Mouse (Mus musculus): ENCODE measurements at regions not wholly inside any gene's neighbourhood (a gene's known extent, or its start where the extent isn't known, plus 50 kb on each side); places are given as distances from the start of the nearest gene placed in this dataset.
A peak's percentile ranks its signal among the peaks of the same experiment; 100 is the strongest.

- ATAC-seq (ENCODE audit: poor library complexity, severe bottlenecking) = no peak
Observed at GRCm38 (mm10) chr5:75463591-75463990, 111.1 kb upstream of the Kit start.

- no peak for ATAC-seq (ENCODE audit: poor library complexity, severe bottlenecking)
Observed at GRCm38 (mm10) chr5:75465701-75466100, 109.0 kb upstream of the Kit start.

- no peak for ATAC-seq (ENCODE audit: poor library complexity, severe bottlenecking)
Observed at GRCm38 (mm10) chr5:75466941-75467340, 107.8 kb upstream of the Kit start.

GRCm38 (mm10) chr5:75467916-75468315 is 106.8 kb upstream of the Kit start:
- ATAC-seq (ENCODE audit: poor library complexity, severe bottlenecking) = no peak

GRCm38 (mm10) chr5:75471010-75471409 is 103.7 kb upstream of the Kit start:
- 0 out of 2 replicates have a peak, but pooled peaks have one; percentile 24 for ATAC-seq (ENCODE audit: poor library complexity, severe bottlenecking)

- ATAC-seq (ENCODE audit: poor library complexity, severe bottlenecking) = no peak
Observed at GRCm38 (mm10) chr5:75472484-75472883, 102.2 kb upstream of the Kit start.

GRCm38 (mm10) chr5:75475414-75475813 is 99.3 kb upstream of the Kit start:
- ATAC-seq (ENCODE audit: poor library complexity, severe bottlenecking) = no peak

GRCm38 (mm10) chr5:75478499-75478898 is 96.2 kb upstream of the Kit start:
- no peak for ATAC-seq (ENCODE audit: poor library complexity, severe bottlenecking)

GRCm38 (mm10) chr5:75479149-75479548 is 95.6 kb upstream of the Kit start:
- ATAC-seq (ENCODE audit: poor library complexity, severe bottlenecking) = no peak

- ATAC-seq (ENCODE audit: poor library complexity, severe bottlenecking) = no peak
Observed at GRCm38 (mm10) chr5:75481595-75481994, 93.1 kb upstream of the Kit start.

- ATAC-seq (ENCODE audit: poor library complexity, severe bottlenecking) = no peak
Observed at GRCm38 (mm10) chr5:75484330-75484729, 90.4 kb upstream of the Kit start.

- ATAC-seq (ENCODE audit: poor library complexity, severe bottlenecking) = no peak
Observed at GRCm38 (mm10) chr5:75490806-75491205, 83.9 kb upstream of the Kit start.

- ATAC-seq (ENCODE audit: poor library complexity, severe bottlenecking) = peak; percentile 49
Observed at GRCm38 (mm10) chr5:75494143-75494542, 80.6 kb upstream of the Kit start.

GRCm38 (mm10) chr5:75499053-75499452 is 75.7 kb upstream of the Kit start:
- no peak for ATAC-seq (ENCODE audit: poor library complexity, severe bottlenecking)

GRCm38 (mm10) chr5:75499695-75500094 is 75.0 kb upstream of the Kit start:
- no peak for ATAC-seq (ENCODE audit: poor library complexity, severe bottlenecking)

- no peak for ATAC-seq (ENCODE audit: poor library complexity, severe bottlenecking)
Observed at GRCm38 (mm10) chr5:75500654-75501416, 73.9 kb upstream of the Kit start.

GRCm38 (mm10) chr5:75503673-75504072 is 71.0 kb upstream of the Kit start:
- no peak for ATAC-seq (ENCODE audit: poor library complexity, severe bottlenecking)

GRCm38 (mm10) chr5:75512521-75513422 is 61.9 kb upstream of the Kit start:
- ATAC-seq (ENCODE audit: poor library complexity, severe bottlenecking) = no peak

- no peak for ATAC-seq (ENCODE audit: poor library complexity, severe bottlenecking)
Observed at GRCm38 (mm10) chr5:75518213-75518612, 56.5 kb upstream of the Kit start.

- no peak for ATAC-seq (ENCODE audit: poor library complexity, severe bottlenecking)
Observed at GRCm38 (mm10) chr5:75523041-75523678, 51.6 kb upstream of the Kit start.
